Mouse (Mus musculus): ENCODE measurements around the gene Vps16. TPM values are rescaled to one million over a fixed set of nuclear protein-coding genes. Genes with fewer than 3 reads are reported as not detected.

The Vps16 gene
- total RNA-seq, 4 experiments from 2014 or later: 71.0 to 93.1 (median 71.7) TPM

DNA sequence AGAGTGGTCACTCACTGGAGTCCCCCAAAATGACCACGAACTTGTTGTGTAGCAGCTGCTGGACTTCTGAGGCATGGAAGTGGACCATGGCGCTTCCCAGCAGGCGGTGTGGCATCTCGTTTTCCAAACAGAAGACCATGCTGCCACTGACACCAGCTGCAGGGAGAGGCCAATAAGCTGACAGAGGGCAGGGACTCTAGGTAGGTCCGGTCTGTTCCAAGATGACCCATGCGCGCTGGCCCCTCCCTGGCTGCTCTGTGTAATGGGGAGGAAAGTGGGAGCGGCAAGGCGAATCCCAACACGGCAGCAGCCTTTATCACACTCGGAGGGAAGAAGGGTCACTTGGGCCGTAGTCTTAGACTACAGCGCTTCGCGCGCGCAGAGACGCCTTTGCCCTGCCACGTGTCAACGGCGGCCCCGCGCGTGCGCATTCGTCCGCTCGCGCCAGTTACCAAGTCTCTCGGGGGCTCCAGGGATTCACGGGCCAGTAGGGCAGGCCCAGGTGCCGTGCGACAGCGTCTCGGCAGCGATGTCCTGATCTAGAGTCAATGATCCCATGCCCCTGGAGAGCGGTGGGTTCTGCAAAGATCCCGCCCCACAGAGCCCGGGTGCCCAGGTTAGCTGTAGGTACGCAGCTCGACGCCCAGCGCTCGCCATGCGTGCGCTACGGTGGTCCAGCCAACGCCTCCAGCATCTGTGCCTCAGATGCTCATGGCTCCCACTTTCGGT, 578 bp upstream of the Vps16 start:
- peak; percentile 71 for DNase-seq

DNA sequence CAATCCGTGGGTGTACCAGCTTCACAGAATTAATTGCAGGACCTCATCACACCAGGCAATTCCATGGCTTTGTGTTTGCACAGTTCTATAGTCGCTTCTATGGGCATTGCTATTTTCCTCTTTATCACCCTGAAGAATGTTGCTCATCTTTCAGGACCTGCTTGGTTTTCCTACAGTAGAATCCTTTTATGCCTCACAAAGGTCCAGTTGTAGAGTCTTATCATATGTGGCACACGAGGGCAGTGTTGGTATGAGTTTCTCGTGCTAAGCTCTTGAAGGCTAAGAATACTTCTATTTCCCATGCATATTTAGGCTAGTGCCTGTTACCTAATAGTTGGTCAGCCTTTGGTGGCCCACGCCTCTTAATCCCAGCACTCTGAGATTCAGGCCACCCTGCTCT, 973 bp downstream of the Vps16 start:
- DNase-seq: no peak

DNA sequence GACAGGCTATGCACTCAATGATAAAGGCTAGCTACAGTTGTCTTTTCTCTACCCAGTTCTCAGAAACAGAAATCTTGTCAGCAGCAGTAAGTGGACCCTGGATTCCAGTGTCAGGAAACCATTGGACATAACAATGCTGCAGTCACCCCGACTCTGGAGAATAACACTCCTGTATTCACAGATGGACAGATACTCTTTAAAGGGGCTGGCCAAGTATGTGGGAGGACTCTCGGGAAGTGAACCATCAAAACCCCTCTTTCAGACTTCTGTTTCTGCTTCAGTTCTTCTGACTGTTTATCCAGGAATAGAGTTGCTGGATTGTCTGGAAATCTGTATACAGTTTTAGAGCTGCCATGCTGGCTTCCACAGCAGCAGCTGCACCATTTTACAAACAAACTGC, 5.7 kb downstream of the Vps16 start:
- DNase-seq: no peak

DNA sequence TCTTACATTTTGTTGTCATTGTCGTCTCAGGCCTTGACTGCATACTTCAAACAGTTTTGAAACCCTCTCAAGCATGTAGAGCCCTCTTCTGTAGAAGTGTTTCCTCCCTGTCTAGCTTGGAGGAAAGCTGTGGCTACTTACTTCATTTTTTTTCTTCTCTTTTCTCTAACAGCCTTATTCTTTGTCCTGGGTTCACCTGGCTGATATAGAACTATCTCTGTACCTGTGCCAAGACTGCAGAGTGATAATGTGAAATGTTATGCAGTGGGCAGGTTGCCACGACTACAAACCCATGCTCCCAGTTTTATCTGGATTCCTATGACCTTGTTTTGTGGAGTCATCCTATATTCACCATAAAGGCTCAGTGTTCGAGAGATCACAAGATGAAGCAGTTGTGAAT, 6.3 kb downstream of the Vps16 start:
- no peak for DNase-seq

DNA sequence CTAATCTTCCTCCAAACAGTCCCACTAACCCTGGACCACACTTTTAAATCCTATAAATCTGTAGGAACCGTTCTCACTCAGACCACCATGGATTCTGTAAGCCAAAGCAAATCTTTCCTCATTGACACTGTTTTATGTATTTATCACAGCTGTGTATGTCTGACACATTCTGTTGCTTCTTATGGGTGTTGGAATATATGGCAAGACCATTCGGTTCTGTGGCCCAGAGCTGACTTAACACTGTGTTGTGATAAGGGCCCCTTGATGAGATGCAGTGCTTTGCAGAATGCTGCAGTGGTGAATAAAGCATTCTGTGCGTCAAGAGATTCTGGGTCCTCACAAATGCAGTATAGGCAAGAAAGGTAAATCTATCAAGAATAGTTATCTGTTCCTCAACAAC, 8.0 kb downstream of the Vps16 start:
- no peak for DNase-seq

DNA sequence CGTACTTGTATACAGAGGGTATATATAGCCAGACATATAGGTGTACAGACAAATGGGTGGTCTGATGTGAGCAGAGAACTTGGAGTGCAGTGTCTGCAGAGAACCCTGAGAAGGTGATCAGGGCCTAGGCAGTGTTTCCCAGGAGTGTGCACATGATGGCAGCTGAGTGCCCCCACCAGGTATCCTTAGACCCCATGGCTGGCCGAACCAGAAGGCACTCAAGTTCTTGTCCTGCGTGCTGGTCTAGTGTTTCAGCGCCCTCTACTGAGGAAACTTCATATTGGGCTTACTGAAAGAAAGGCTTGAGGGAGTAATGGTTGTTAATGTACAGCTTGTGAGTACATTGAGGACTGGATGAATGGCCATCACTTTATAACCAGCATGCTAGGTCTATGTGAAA, 9.0 kb downstream of the Vps16 start:
- DNase-seq: no peak

DNA sequence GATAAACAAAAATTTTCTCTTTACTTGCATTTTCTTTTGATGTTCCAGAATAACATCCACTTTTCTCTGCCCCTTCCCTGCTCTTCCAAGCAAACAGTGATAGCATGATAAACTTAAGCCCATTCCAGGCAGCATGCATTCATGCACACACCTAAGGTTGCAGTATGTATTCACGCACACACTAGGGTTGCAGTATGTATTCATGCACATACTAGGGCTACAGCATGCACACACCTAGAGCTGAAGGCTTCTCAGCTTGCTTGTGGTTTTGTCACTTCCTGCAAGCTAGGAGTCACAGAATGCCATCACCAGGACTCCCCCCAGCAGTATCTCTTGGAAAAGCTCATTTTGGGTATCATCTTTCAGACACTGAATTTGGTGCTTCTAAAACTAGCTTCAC, 12.6 kb downstream of the Vps16 start:
- DNase-seq: no peak

DNA sequence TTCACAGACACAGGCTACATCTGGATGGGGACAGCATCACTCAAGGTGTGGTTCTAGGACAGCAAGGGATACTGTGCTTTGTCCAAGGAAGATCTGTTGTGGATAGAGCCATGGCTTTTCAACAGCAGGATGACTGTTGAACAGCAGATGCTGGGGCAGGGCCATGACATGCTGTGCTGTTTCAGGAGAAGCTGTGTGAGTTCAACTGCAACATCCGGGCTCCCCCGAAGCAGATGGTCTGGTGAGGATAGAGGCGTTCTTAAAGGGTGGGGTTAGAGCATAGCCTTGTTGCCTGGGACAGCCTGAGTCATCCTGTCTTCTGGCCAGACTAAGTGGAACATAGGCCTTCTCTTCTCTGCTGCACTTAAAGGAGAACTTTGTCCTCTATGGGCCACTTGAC, 14.7 kb downstream of the Vps16 start:
- DNase-seq: no peak

DNA sequence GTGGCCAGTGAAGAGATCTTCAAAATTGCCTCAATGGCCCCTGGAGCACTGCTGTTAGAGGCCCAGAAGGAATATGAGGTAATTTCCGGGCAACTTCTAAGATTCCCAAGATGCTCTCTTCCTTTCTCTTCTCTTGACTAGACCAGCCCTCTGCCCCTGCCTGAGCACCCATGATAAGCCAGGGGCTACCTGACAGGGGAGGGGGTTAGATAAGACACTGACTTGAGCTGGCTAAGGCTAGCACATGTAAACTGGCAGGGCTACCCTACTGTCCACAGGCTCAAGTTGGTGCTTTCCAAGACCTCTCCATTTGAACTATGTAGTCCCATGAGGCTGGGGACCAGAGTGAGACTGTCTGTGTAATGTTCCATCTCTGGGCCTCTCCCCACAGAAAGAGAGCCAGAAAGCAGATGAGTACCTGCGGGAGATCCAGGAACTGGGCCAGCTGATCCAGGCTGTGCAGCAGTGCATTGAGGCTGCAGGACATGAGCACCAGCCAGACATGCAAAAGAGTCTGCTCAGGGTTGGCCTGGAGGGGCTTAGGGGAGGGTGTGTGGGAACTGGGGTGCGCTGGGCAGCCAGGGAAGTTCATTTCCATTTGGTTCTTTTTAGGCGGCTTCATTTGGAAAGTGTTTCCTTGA, 15.8 kb downstream of the Vps16 start:
- DNase-seq: no peak

DNA sequence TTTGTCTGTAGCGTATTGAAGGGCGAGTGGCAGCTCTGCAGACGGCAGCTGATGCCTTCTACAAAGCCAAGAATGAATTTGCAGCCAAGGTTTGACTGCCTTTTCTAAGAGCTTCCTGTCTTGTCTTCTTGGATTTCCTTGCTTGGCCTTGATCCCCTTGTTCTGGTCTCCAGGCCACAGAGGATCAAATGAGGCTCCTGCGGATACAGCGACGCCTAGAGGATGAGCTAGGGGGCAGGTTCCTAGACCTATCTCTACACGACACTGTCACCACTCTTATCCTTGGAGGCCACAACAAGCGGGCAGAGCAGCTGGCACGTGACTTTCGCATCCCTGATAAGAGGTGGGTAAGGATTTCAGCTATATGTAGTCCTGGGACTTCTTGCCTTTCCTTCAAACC, 18.0 kb downstream of the Vps16 start:
- DNase-seq: no peak

DNA sequence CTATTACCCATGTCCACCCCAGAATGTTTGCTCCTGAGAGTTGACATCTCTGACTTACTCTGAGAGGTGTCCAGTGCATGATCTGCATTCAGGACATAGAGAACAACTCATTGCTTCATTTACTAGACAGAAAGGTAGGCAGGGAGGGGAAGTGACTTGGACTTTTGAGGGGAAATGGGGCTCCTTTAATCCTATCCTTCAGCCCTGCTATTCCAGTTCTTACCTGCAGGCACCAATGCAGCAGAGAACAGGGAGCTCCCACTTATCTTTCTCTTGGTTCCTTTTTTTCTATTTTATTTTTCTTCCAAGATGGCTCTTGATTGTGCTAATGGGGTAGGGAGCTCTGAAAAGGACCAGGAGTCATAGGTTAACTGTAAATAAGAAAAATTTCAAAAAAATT, 24.3 kb downstream of the Vps16 start:
- no peak for DNase-seq

DNA sequence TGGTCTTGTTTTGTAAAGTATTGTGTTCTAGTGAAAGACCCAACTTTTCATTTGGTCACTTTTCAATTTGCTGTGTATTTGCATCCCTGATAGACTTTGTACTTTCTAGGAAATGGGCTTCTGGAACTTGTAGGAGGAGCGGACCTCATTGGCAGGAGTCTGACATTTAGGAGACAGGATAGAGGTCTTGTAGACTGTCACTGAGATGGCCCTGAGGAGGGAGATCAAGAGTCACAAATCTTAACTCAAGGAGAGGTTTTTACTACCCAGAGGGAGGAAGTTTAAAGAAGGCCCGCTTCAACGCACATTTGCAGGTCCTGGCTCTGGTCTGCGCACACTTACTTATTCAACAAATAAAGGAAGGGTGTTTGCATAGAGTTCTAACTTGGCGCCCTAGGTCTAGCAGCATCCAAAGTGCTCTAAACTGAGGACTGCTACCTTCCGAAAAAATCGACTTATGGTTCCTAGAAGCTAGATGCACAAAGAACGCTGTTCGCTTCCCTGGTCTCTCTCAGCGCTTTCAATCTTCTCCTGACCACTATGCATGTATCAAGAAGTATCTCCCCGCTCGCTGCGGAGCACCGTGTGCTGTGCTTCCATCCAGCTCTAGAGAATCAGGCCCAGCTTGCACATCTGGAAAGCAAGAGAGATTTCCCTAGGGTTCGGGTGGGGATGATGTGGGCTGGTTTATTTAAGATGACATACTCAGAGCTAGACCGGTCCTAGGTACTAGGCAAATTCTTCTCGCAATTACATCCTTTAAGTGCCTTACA, 25.1 kb downstream of the Vps16 start:
- no peak for DNase-seq

DNA sequence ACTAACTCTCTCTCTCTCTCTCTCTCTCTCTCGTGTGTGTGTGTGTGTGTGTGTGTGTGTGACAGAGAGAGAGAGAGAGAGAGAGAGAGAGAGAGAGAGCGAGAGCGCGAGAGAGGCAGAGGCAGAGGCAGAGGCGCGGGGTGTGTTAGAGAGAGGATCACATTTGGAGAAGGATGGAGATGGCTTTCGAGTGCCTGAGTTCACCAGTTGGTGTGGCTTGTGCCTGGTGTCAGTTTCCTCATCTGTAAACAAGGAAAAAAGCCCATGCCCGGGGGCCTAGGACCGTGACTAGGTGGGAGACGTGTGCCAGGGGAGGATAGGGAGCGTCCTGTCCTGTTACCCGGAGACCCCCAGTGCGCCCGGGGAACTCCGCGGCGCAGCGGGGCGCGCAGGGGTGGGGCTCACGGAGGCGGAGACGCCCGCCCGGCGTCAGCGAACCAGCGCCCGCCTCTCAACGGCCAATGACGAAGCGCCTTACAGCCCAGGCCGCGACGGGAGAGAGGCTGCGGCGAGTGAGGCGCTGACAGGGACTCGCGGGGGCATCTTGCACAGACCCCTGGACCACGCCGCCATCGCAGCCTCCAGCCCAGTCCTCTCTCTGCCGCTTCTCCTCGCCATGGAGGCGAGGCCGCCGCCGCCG, 25.8 kb downstream of the Vps16 start, which contains the start of gene Ptpra:
TSS of gene Ptpra (plus strand) at position 485 of the 640 bp plus-strand sequence.
- DNase-seq: peak; percentile 84

DNA sequence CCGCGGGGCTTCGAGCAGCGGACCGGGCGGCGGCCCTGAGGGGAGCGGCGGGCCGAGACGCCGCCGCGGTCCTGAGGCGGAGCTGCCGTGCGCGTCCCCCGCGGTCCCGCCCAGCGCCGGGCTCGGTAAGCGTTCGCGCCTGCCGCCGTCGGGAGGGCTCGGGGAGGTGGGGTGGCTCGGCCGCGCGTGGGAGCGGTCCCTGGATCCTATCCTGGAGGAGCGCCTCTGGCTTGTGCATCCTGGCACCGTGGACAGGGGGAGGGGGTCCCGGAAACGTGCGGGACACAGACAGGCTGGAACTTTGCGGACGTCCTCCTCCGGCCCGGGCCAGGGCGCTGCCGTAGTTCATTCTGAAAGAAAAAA, 26.3 kb downstream of the Vps16 start:
- peak; percentile 58 for DNase-seq

DNA sequence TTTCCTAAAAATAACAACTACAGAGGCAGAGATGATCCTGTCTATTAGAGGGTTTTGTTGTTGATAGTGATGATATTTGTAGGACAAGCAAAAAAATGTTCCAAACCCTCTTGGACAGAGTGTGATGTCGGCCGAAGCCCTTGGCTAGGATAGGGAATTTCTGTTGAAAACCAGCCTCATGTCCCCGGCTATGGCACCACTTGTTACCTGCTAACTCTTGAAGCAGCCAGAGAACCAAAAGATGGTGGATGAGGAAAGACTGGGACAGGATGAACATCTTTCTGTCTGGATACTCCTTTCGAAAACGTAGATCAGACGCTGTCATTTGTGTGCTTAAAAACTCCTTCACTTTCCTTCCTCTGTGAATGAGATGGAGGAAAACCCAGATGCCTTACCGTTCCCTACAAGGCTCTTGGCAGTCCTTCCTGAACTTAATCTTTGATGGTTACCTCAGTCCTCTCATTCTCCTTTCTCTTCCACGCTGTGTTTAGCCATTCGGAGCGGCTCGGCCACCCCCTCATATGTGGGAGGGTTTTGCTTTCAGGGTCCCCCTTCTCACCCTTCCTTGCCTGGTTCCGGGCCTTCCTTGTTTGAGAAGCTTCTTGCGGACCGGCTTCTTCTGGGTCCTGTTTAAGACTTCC, 27.1 kb downstream of the Vps16 start:
- DNase-seq: no peak

DNA sequence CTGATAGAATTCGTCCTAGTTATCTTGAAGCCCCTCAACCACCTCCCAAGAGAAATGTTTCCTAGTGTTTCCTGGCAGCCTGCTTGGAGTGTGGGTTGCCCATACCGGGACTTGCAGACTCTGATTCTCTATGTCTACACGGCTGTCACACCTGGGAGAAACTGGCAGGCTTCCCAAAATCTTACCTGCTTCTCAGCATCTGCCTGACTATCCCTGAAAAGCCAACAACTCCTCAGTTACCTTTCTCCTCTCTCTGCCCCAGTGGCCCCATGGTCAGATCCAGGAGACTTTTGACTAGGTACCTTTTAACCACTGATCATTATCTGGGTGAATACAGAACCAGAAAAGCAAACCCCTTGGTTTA, 27.6 kb downstream of the Vps16 start:
- DNase-seq: no peak

DNA sequence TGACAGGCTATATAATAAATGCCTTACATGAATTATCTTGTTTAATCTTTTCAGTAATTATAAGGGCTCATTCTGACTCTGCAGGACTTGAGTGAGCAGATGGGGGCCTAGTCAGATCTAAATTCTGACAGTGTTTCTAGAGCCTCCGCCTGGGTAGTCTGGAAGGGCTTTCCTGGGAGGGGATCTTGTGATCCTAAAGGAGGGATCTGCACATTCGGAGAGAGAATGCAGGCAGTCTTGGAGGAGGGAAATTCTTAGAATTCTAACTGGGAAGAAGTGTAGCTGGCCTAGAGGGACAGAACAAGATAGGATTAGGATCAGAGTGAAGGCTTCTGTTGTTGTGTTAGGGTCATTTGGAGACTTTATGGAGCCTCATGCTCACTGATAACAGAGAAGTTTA, 28.1 kb downstream of the Vps16 start:
- DNase-seq: no peak

DNA sequence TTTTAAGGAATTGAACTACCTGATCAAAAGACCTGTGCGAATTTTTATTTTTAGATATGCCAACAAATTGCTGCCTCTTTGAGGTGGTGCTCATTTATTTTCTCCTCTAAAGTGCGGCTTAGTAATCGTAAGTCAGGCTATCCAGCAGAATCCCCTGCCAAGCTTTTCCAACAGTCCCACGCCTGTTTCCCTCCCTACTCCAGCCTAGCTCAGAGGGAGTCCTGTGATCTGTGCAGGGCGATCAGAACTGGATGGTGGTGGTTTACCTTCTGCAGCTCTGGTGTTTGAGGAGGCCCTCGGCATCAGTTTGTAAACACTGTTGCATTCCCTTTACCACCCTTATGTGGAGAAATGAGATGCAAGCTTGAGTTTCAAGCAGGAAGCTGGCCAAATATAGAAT, 29.3 kb downstream of the Vps16 start:
- no peak for DNase-seq

DNA sequence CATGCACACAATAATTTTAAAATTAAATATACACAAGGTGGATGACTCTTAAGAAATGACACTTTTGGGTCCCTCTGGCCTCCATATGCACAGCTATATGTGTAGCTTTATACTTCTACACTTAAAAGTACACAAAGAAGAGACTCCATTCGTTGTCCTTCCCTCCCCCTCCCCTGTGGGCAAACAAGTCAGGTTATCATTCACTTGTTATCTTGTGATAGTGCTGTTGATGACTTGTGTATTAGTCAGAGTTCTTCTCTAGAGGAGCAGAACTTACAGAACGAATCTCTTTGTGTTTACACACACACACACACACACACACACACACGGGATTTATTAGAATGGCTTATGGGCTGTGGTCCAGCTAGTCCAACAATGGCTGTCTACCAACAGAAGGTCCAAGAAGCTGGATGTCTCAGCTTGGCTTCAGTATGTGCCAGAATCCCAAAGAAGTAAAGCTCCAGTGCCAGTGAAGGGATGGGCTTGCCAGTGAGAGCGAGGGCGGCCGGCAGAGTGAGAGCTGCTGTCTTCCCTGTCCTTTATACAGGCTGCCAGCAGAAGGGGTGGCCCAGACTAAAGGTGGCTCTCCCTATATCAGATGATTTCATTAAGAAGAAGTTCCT, 30.7 kb downstream of the Vps16 start:
- no peak for DNase-seq

DNA sequence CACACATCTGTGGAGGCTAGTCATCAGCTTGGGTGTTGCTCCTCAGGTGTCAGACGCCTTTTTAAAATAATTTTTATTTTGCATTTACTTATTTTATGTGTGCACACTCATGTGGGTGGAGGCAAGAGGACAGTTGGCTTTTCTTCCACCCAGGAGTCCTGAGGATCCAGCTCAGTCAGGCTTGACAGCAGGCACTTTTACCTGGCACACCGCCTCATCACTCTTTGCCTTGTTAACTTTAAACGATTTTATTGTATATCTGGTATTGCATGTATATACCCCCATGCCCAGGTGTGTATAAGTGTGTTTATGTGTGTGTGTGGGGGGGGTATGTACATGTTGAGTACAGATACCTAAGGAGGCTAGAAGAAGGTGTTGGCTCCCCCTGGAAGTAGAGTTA, 33.7 kb downstream of the Vps16 start:
- DNase-seq: no peak

DNA sequence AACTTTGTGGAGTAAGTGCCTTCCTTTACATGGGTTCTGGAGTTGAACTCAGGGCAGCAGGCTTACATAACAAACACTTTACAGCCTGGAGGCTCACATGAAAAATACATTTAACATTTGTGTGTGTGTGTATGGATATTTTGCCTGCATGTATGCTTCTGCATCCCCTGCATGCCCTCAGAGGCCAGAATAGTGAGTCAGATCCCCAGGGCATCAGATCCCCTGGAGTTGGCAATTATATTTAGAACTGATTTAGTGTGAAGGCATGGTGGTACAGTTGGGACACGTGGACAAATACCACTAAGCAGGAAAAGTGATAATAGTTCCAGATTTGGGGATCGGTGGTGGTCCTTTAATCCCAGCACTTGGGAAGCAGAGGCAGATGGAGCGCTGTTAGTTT, 35.4 kb downstream of the Vps16 start:
- DNase-seq: no peak

Data from adrenal gland, adult 8-10 months (tissue).